Mouse (Mus musculus): ENCODE data around the gene Rassf10. TPM values are rescaled to one million over a fixed set of nuclear protein-coding genes. Genes with fewer than 3 reads are reported as not detected.
"Not testable (repeated sequence)": the region's sequence is repeated elsewhere in the genome, so short reads cannot be mapped to it uniquely, and the experiment has no call there.

Rassf10 gene
- total and polyA plus RNA-seq, 2 experiments from 2014 or later: 4.4 to 6.6 TPM

DNA sequence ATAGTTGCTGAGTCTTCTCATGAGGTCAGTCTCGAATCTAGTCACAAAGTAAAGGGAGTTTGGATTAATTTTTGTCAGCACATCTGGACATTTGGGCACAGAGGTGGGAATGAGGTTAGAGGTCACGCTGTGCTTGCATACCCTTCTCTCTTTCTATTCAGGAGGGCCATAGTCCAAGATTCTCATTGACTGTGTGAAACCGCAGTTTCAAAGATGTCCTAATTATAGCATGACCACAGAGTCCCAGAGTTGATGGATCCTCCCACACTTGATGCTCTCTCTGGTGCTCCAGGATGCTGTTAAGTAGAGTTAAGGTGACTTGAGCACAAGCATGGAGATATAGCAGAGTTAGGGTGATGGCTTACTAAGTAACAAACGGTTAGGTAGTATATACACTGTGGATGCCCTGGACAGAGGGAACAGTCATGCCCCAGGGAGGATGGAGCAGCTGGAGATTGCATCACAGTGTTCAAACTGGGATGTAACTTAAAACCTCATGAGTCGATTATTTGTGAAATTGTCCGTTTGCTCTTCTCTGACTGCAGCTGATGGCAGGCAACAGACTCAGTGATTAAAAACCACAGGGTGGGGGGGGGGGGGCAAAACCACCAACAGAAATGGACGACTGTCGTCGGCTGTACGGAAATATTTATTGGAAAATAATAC lies 36.0 kb upstream of the Rassf10 start:
- DNase-seq (ENCODE audit: low spot score) (no peak), ATAC-seq (ENCODE audit: low FRiP score) (no peak)
- no peak overlapping the region for H3K4me3 ChIP-seq (ENCODE audit: low read depth, low read length)
- H3K9me3 ChIP-seq (ENCODE audit: low read length): no peaks in the 10 kb centered on the region
- no peak for TF ChIP-seq CTCF (IDR thresholded peaks at IDR 0.05)
- H3K9ac ChIP-seq (replicated peaks; ENCODE audit: low read length, poor library complexity, severe bottlenecking): no peak overlapping the region
- H3K36me3 ChIP-seq (ENCODE audit: insufficient read depth, low read length): no peaks in the 10 kb centered on the region
- 61% methylated on average over 10 of the region's 10 CpGs for WGBS
- no peaks in the 10 kb centered on the region for H3K27me3 ChIP-seq (ENCODE audit: insufficient read depth, low read length)
- no peak overlapping the region for H3K27ac ChIP-seq (ENCODE audit: low read depth, low read length)
- H3K4me2 ChIP-seq (ENCODE audit: low read depth, low read length, poor library complexity, severe bottlenecking): no peak overlapping the region
- H3K4me1 ChIP-seq (ENCODE audit: insufficient read depth, low read length): no peaks in the 10 kb centered on the region

DNA sequence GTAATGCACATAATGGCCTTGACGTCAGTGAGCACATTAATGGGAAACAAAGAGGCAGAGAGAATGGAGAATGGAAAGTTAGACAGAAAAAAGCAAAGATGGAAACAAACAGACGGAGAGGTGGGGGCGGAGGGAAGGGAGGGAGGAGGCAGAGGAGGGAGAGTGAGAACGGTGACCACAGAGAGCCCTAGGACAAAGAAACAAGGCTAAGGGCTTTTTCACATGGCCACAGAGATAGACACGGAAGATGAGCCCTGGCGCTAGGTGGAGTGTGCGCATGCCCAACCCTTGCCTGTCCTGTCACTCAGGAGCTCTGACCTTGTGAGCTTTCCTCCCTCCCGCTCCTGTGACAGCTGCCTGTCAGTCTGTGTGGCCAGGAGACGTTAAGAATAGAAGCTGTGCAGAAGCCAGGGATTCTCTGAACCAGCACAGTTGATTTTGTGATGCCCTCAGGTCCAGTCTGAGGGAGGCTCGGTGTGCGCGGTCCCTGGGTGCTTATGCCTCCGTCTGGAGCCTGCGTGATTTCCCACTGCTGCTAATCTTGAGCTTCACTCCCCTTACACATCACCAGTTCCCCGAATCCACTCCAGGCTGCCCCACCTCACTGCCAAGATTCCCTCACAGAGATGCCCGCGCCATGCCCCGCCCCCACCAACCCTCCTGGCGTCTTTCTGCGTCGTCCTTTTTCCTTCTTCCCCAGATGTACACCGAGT lies 35.3 kb upstream of the Rassf10 start:
- Histone ChIP-seq H3K9ac (replicated peaks; ENCODE audit: low read length, poor library complexity, severe bottlenecking) (no peak overlapping the region), H3K9me3 (ENCODE audit: low read length) (no peaks in the 10 kb centered on the region), H3K4me3 (ENCODE audit: low read depth, low read length) (no peak overlapping the region), H3K4me1 (ENCODE audit: insufficient read depth, low read length) (no peaks in the 10 kb centered on the region), H3K27me3 (ENCODE audit: insufficient read depth, low read length) (no peaks in the 10 kb centered on the region), H3K27ac (ENCODE audit: low read depth, low read length) (no peak overlapping the region), H3K4me2 (ENCODE audit: low read depth, low read length, poor library complexity, severe bottlenecking) (peak overlapping the region; percentile 7; the same call in 1 of the 2 replicates), H3K36me3 (ENCODE audit: insufficient read depth, low read length) (no peaks in the 10 kb centered on the region)
- DNase-seq (ENCODE audit: low spot score): peak; percentile 50
- 48% methylated on average over 22 of the region's 22 CpGs for WGBS
- TF ChIP-seq CTCF (IDR thresholded peaks at IDR 0.05): peak; percentile 12; the same call in 1 of the 2 replicates
- peak; percentile 47; the same call in 1 of the 2 replicates for ATAC-seq (ENCODE audit: low FRiP score)

DNA sequence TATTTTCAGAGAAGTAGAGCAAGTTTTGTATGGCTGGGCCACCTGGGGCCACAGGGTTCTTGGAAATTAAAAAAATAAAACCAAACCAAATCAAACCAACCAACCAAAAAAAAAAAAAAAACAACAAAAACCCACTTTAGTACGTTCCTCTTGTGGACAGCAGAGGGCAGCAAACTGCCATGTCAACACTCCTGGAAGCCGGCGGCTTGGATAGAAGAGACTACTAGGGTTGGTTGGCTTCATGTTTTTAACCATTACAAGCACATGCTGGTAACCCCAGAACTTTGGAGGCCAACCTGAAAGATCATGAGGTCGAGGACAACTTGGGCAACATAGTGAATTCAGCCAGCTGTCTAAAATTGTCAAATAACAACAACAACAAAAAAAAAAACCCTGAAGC lies 33.9 kb upstream of the Rassf10 start:
- Histone ChIP-seq H3K36me3 (ENCODE audit: insufficient read depth, low read length) (no peaks in the 10 kb centered on the region), H3K27me3 (ENCODE audit: insufficient read depth, low read length) (no peaks in the 10 kb centered on the region), H3K27ac (ENCODE audit: low read depth, low read length) (no peak overlapping the region), H3K4me3 (ENCODE audit: low read depth, low read length) (no peak overlapping the region), H3K9me3 (ENCODE audit: low read length) (no peaks in the 10 kb centered on the region), H3K4me1 (ENCODE audit: insufficient read depth, low read length) (no peaks in the 10 kb centered on the region), H3K9ac (replicated peaks; ENCODE audit: low read length, poor library complexity, severe bottlenecking) (no peak overlapping the region), H3K4me2 (ENCODE audit: low read depth, low read length, poor library complexity, severe bottlenecking) (no peak overlapping the region)
- peak; percentile 91 for DNase-seq (ENCODE audit: low spot score)
- no peak for ATAC-seq (ENCODE audit: low FRiP score)
- 1% methylated on average over 4 of the region's 4 CpGs for WGBS
- TF ChIP-seq CTCF (IDR thresholded peaks at IDR 0.05): peak; percentile 87

- TF ChIP-seq CTCF (IDR thresholded peaks at IDR 0.05): no peak
- WGBS: 35% methylated on average over 4 of the region's 4 CpGs
- H3K27ac ChIP-seq (ENCODE audit: low read depth, low read length): no peak overlapping the region
- no peak overlapping the region for H3K4me2 ChIP-seq (ENCODE audit: low read depth, low read length, poor library complexity, severe bottlenecking)
- DNase-seq (ENCODE audit: low spot score): peak; percentile 17
- H3K9ac ChIP-seq (replicated peaks; ENCODE audit: low read length, poor library complexity, severe bottlenecking): no peak overlapping the region
- no peaks in the 10 kb centered on the region for H3K4me1 ChIP-seq (ENCODE audit: insufficient read depth, low read length)
- no peak overlapping the region for H3K4me3 ChIP-seq (ENCODE audit: low read depth, low read length)
- no peaks in the 10 kb centered on the region for H3K9me3 ChIP-seq (ENCODE audit: low read length)
- H3K27me3 ChIP-seq (ENCODE audit: insufficient read depth, low read length): no peaks in the 10 kb centered on the region
- H3K36me3 ChIP-seq (ENCODE audit: insufficient read depth, low read length): no peaks in the 10 kb centered on the region
- ATAC-seq (ENCODE audit: low FRiP score): no peak
Measured at GRCm38 (mm10) chr7:112922801-112923200, 31.0 kb upstream of the Rassf10 start.

GRCm38 (mm10) chr7:112923712-112924111 lies 30.1 kb upstream of the Rassf10 start:
- H3K4me3 ChIP-seq (ENCODE audit: low read depth, low read length): no peak overlapping the region
- TF ChIP-seq CTCF (IDR thresholded peaks at IDR 0.05): no peak
- WGBS: 74% methylated on average over 3 of the region's 3 CpGs
- no peaks in the 10 kb centered on the region for H3K27me3 ChIP-seq (ENCODE audit: insufficient read depth, low read length)
- no peak overlapping the region for H3K9ac ChIP-seq (replicated peaks; ENCODE audit: low read length, poor library complexity, severe bottlenecking)
- DNase-seq (ENCODE audit: low spot score): no peak
- no peaks in the 10 kb centered on the region for H3K9me3 ChIP-seq (ENCODE audit: low read length)
- H3K4me2 ChIP-seq (ENCODE audit: low read depth, low read length, poor library complexity, severe bottlenecking): no peak overlapping the region
- no peaks in the 10 kb centered on the region for H3K36me3 ChIP-seq (ENCODE audit: insufficient read depth, low read length)
- no peak for ATAC-seq (ENCODE audit: low FRiP score)
- H3K4me1 ChIP-seq (ENCODE audit: insufficient read depth, low read length): no peaks in the 10 kb centered on the region
- no peak overlapping the region for H3K27ac ChIP-seq (ENCODE audit: low read depth, low read length)

DNA sequence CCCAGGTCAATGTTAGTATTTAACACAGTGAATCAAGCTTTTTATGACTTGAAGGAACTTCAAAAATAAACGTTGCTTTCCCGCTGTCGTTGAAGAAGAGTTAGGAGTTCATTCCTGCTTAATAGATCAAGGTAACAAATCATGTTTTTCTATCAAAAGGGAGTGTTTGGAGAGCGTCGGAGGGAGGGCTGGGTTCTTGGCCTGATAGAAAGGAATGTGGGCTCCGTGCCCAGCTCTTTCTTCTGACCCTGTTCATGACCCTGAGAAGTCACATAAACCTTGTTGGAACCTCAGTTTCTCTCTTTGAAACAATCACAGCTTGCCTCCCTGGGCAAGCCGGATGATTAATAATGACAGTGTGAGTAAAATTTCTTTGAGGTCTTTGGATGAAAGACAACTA lies 23.1 kb upstream of the Rassf10 start:
- no peak overlapping the region for H3K4me3 ChIP-seq (ENCODE audit: low read depth, low read length)
- no peak overlapping the region for H3K27ac ChIP-seq (ENCODE audit: low read depth, low read length)
- no peak for TF ChIP-seq CTCF (IDR thresholded peaks at IDR 0.05)
- no peaks in the 10 kb centered on the region for H3K4me1 ChIP-seq (ENCODE audit: insufficient read depth, low read length)
- H3K9me3 ChIP-seq (ENCODE audit: low read length): no peaks in the 10 kb centered on the region
- no peaks in the 10 kb centered on the region for H3K27me3 ChIP-seq (ENCODE audit: insufficient read depth, low read length)
- WGBS: 52% methylated on average over 7 of the region's 7 CpGs
- H3K36me3 ChIP-seq (ENCODE audit: insufficient read depth, low read length): no peaks in the 10 kb centered on the region
- H3K9ac ChIP-seq (replicated peaks; ENCODE audit: low read length, poor library complexity, severe bottlenecking): no peak overlapping the region
- H3K4me2 ChIP-seq (ENCODE audit: low read depth, low read length, poor library complexity, severe bottlenecking): no peak overlapping the region
- DNase-seq (ENCODE audit: low spot score) (no peak), ATAC-seq (ENCODE audit: low FRiP score) (no peak)

DNA sequence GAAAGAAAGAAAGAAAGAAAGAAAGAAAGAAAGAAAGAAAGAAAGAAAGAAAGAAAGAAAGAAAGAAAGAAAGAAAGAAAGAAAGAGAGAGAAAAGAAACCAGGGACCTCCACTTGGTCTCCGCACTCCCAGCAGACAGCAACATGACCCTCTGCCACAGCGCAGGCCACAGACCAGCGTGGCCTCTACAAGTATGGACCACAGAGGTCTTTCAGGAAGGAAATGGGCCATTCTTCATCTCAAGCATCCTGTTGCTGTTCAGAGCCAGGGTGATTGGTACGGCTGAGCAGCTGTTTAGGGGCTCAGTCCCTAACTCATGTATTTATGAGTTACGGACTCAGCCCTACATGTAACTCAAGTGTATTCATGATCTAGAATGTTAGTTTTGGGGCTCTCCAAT lies 17.9 kb upstream of the Rassf10 start:
- not testable (repeated sequence) for H3K27me3 ChIP-seq (ENCODE audit: insufficient read depth, low read length); H3K9me3 ChIP-seq (ENCODE audit: low read length); H3K36me3 ChIP-seq (ENCODE audit: insufficient read depth, low read length); H3K27ac ChIP-seq (ENCODE audit: low read depth, low read length); DNase-seq (ENCODE audit: low spot score); H3K4me2 ChIP-seq (ENCODE audit: low read depth, low read length, poor library complexity, severe bottlenecking); H3K9ac ChIP-seq (replicated peaks; ENCODE audit: low read length, poor library complexity, severe bottlenecking); ATAC-seq (ENCODE audit: low FRiP score); H3K4me3 ChIP-seq (ENCODE audit: low read depth, low read length); H3K4me1 ChIP-seq (ENCODE audit: insufficient read depth, low read length)
- WGBS: 85% methylated on average over 5 of the region's 5 CpGs
